Mouse (Mus musculus): Measurements from ENCODE around the gene Tmem171. TPM values are rescaled to one million over a fixed set of nuclear protein-coding genes. Genes with fewer than 3 reads are reported as not detected.

Tmem171 gene
- polyA plus RNA-seq, 1 experiment from 2014 or later: not detected

DNA sequence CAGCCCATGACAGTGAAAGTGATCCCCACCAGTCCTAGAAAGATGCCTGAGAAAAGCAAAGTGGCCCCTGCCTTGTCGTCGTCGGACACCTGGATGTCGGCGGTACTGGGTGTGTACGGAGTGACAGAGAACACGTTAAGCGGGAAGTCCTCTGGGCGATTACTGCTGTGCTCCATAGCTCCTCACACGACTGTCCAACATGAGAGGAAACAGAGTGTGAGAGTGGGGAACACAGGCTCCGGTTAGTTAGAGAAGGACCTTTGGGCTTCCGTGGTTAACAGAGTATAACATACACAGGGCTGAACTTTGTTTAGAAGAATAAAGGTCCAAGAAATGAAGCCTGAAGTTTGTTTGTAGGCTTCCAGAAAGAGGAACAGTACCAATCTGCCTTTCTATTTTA is 57.5 kb downstream of the Tmem171 start, which contains the start of gene Tmem174:
TSS of gene Tmem174 (minus strand) at position 266 of the 400 bp plus-strand sequence.
- no peak within 1 kb of the TSS for H3K4me3 ChIP-seq (ENCODE audit: low read depth, low read length)
- H3K36me3 ChIP-seq (ENCODE audit: control insufficient read depth, insufficient read depth, low read length): no peaks in the 10 kb centered on the region
- 89% methylated on average over 12 of the region's 12 CpGs for WGBS
- no peaks in the 10 kb centered on the region for H3K4me1 ChIP-seq (ENCODE audit: control insufficient read depth, insufficient read depth, low read length)
- no peak within 1 kb of the TSS for H3K9ac ChIP-seq (replicated peaks; ENCODE audit: low read depth, low read length)
- ATAC-seq (ENCODE audit: low read depth): no peak
- H3K4me2 ChIP-seq (ENCODE audit: low read depth, low read length): no peak within 1 kb of the TSS
- H3K27ac ChIP-seq (ENCODE audit: low read depth, low read length): no peak within 1 kb of the TSS
- no peaks in the 10 kb centered on the region for H3K27me3 ChIP-seq (ENCODE audit: control insufficient read depth, insufficient read depth, low read length)
- no peaks in the 10 kb centered on the region for H3K9me3 ChIP-seq (ENCODE audit: control insufficient read depth, low read length)

DNA sequence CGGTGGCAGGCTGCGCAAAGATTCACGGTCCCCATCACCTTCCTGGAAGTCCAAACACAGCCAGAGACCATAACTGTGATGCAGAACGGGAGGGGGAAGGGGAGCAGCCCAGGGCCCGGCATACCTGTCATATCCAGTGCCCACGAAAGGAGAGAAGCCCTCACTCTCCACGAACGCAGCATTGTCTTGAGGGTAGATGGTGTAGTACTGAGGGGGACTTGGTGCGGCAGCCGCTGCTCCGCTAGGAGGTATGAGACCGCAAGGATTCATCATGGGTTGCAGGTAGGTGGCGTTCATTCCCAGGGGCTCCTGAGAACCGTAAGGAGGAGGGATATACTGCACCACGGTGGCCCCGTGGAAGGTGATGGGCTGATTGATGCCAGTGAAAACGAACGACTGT is 58.1 kb downstream of the Tmem171 start:
- Histone ChIP-seq H3K27ac (ENCODE audit: low read depth, low read length) (no peak overlapping the region), H3K4me2 (ENCODE audit: low read depth, low read length) (no peak overlapping the region), H3K4me3 (ENCODE audit: low read depth, low read length) (no peak overlapping the region), H3K36me3 (ENCODE audit: control insufficient read depth, insufficient read depth, low read length) (no peaks in the 10 kb centered on the region), H3K9ac (replicated peaks; ENCODE audit: low read depth, low read length) (no peak overlapping the region), H3K9me3 (ENCODE audit: control insufficient read depth, low read length) (no peaks in the 10 kb centered on the region), H3K27me3 (ENCODE audit: control insufficient read depth, insufficient read depth, low read length) (no peaks in the 10 kb centered on the region), H3K4me1 (ENCODE audit: control insufficient read depth, insufficient read depth, low read length) (no peaks in the 10 kb centered on the region)
- ATAC-seq (ENCODE audit: low read depth): no peak
- WGBS: 72% methylated on average over 18 of the region's 18 CpGs

Other genes starting within 250 kb of the Tmem171 start
- 0.59 and 0.86 TPM in 2 replicates for gene Gm10320, start 202.8 kb downstream of the Tmem171 start, polyA plus RNA-seq (2014; fragmentation: Nextera tagmentation; extraction: Ambion mirVana)
- not detected in 2 replicates for gene Tmem174, start 57.4 kb downstream of the Tmem171 start, polyA plus RNA-seq (2014; fragmentation: Nextera tagmentation; extraction: Ambion mirVana)
- gene Fcho2, start 120.6 kb upstream of the Tmem171 start, polyA plus RNA-seq (2014; fragmentation: Nextera tagmentation; extraction: Ambion mirVana): 28.3 and 30.4 TPM in 2 replicates
- gene Tnpo1, start 231.6 kb upstream of the Tmem171 start, polyA plus RNA-seq (2014; fragmentation: Nextera tagmentation; extraction: Ambion mirVana): 37.5 and 63.9 TPM in 2 replicates